Mouse (Mus musculus) midbrain, embryonic 14.5 days (tissue): ENCODE results near the gene Pop7. TPM values are rescaled to one million over a fixed set of nuclear protein-coding genes. Genes with fewer than 3 reads are reported as not detected.

Experiments used
- ATAC-seq: fragments of 200-750 bp; cut with Nextera tagmentation; 2 replicates; pipeline ENCODE4 v1.8.0; 2017; ENCODE audit warnings: moderate number of reproducible peaks, moderate library complexity; ENCODE audit not compliant: low FRiP score, low TSS enrichment
- DNase-seq: peaks from one replicate; pipeline ENCODE4 v3.0.0-alpha.2; 2015
- H3K27ac ChIP-seq: fragments of 300-500 bp; sonication (generic); replicated peaks from 2 replicates; pipeline ENCODE4 v1.5.1; 2014; ENCODE audit warnings: mild to moderate bottlenecking, low read depth, low read length, moderate library complexity
- H3K27me3 ChIP-seq: fragments of 300-500 bp; sonication (generic); 2 replicates; pipeline ENCODE4 v1.6.1; 2014; ENCODE audit warnings: low read length, control low read depth, mixed read lengths; ENCODE audit not compliant: control insufficient read depth, insufficient read depth
- H3K36me3 ChIP-seq: fragments of 300-500 bp; sonication (generic); 2 replicates; pipeline ENCODE4 v1.6.1; 2014; ENCODE audit warnings: low read length, control low read depth; ENCODE audit not compliant: control insufficient read depth, insufficient read depth
- H3K4me1 ChIP-seq: fragments of 300-500 bp; sonication (generic); 2 replicates; pipeline ENCODE4 v1.6.1; 2014; ENCODE audit warnings: mild to moderate bottlenecking, antibody characterized with exemption, low read length, control low read depth; ENCODE audit not compliant: control insufficient read depth, insufficient read depth
- H3K4me2 ChIP-seq: fragments of 300-500 bp; sonication (generic); 2 replicates; pipeline ENCODE4 v1.6.1; 2014; ENCODE audit warnings: mild to moderate bottlenecking, low read length, moderate library complexity
- H3K4me3 ChIP-seq: fragments of 300-500 bp; sonication (generic); replicated peaks from 2 replicates; pipeline ENCODE4 v1.5.1; 2014; ENCODE audit warnings: low read depth, low read length
- H3K9ac ChIP-seq: fragments of 300-500 bp; sonication (generic); replicated peaks from 2 replicates; pipeline ENCODE4 v1.6.1; 2014; ENCODE audit warnings: mild to moderate bottlenecking, low read length, moderate library complexity
- H3K9me3 ChIP-seq: fragments of 300-500 bp; sonication (generic); 2 replicates; pipeline ENCODE4 v1.6.1; 2016; ENCODE audit warnings: low read length, control low read depth, mixed read lengths; ENCODE audit not compliant: control insufficient read depth
- WGBS: fragments of 180-500 bp; shearing (Covaris S2); extraction: QIAGEN DNeasy Blood & Tissue Kit; methylation state at CpG from one replicate; pipeline ENCODE4 v1.1.7; 2014; 5-methylcytosine and 5-hydroxymethylcytosine counted together
- polyA plus RNA-seq: library from polyadenylated mRNA; unstranded; fragments of >200 nt; fragmentation: Nextera tagmentation; extraction: Ambion mirVana; gene quantifications from 2 replicates; pipeline ENCODE4 v1.2.1, GENCODE M21; 2014

Pop7 gene
- polyA plus RNA-seq, 1 experiment from 2014 or later = 83.7 TPM

GRCm38 (mm10) chr5:137530075-137530474 lies 27.8 kb upstream of the Pop7 start:
- H3K4me3 ChIP-seq = peak overlapping the region; percentile 92
- peaks cover 11% of the 10 kb centered on the region for H3K4me1 ChIP-seq
- H3K4me2 ChIP-seq = peak overlapping the region; percentile 92
- peak overlapping the region; percentile 98 for H3K27ac ChIP-seq
- ATAC-seq = no peak
- peaks cover 51% of the 10 kb centered on the region for H3K36me3 ChIP-seq
- H3K27me3 ChIP-seq = no peaks in the 10 kb centered on the region
- H3K9ac ChIP-seq = peak overlapping the region; percentile 97
- DNase-seq = no peak
- 61% methylated on average over 8 of the region's 8 CpGs for WGBS
- H3K9me3 ChIP-seq = no peaks in the 10 kb centered on the region

- H3K4me2 ChIP-seq = peak overlapping the region; percentile 92
- H3K36me3 ChIP-seq = peaks cover 58% of the 10 kb centered on the region
- H3K9ac ChIP-seq = peak overlapping the region; percentile 97; the same call in 1 of the 2 replicates
- no peaks in the 10 kb centered on the region for H3K9me3 ChIP-seq
- peak overlapping the region; percentile 92 for H3K4me3 ChIP-seq
- 66% methylated on average over 15 of the region's 15 CpGs for WGBS
- no peak overlapping the region; the same call in 1 of the 2 replicates for H3K27ac ChIP-seq
- no peak for DNase-seq
- no peak for ATAC-seq
- no peaks in the 10 kb centered on the region for H3K27me3 ChIP-seq
- H3K4me1 ChIP-seq = peaks cover 11% of the 10 kb centered on the region
These were observed 27.1 kb upstream of the Pop7 start for GRCm38 (mm10) chr5:137529221-137529995.

GRCm38 (mm10) chr5:137528247-137528968 lies 26.1 kb upstream of the Pop7 start:
- ATAC-seq = no peak
- Histone ChIP-seq H3K4me1 (peaks cover 11% of the 10 kb centered on the region), H3K27ac (no peak overlapping the region), H3K9me3 (no peaks in the 10 kb centered on the region), H3K9ac (0 out of 2 replicates have a peak overlapping the region, but pooled peaks have one; percentile 6), H3K27me3 (no peaks in the 10 kb centered on the region), H3K4me3 (no peak overlapping the region), H3K36me3 (peaks cover 68% of the 10 kb centered on the region), H3K4me2 (no peak overlapping the region)
- WGBS = 83% methylated on average over 22 of the region's 22 CpGs
- no peak for DNase-seq

- Histone ChIP-seq H3K4me2 (no peak overlapping the region), H3K9ac (no peak overlapping the region), H3K27me3 (no peaks in the 10 kb centered on the region), H3K27ac (peak overlapping the region; percentile 55), H3K36me3 (peaks cover 78% of the 10 kb centered on the region), H3K4me3 (no peak overlapping the region), H3K9me3 (no peaks in the 10 kb centered on the region), H3K4me1 (peaks cover 11% of the 10 kb centered on the region)
- DNase-seq (no peak), ATAC-seq (no peak)
- WGBS = 71% methylated on average over 1 of the region's 1 CpGs
These were observed 25.1 kb upstream of the Pop7 start for GRCm38 (mm10) chr5:137527413-137527812.

GRCm38 (mm10) chr5:137526192-137526936 lies 24.0 kb upstream of the Pop7 start:
- Histone ChIP-seq H3K4me1 (peaks cover 11% of the 10 kb centered on the region), H3K4me3 (no peak overlapping the region), H3K4me2 (no peak overlapping the region), H3K9me3 (no peaks in the 10 kb centered on the region), H3K27ac (peak overlapping the region; percentile 72), H3K27me3 (no peaks in the 10 kb centered on the region), H3K36me3 (peaks cover 88% of the 10 kb centered on the region), H3K9ac (no peak overlapping the region; the same call in 1 of the 2 replicates)
- 35% methylated on average over 16 of the region's 16 CpGs for WGBS
- DNase-seq (peak; percentile 62), ATAC-seq (no peak)

- Histone ChIP-seq H3K4me2 (no peak overlapping the region), H3K4me3 (no peak overlapping the region), H3K36me3 (peaks cover 97% of the 10 kb centered on the region), H3K27ac (peak overlapping the region; percentile 63), H3K4me1 (peaks cover 11% of the 10 kb centered on the region), H3K9ac (no peak overlapping the region), H3K27me3 (no peaks in the 10 kb centered on the region), H3K9me3 (no peaks in the 10 kb centered on the region)
- WGBS = 71% methylated on average over 16 of the region's 16 CpGs
- no peak for DNase-seq
- no peak for ATAC-seq
These were observed 23.2 kb upstream of the Pop7 start for GRCm38 (mm10) chr5:137525511-137525910.

GRCm38 (mm10) chr5:137524671-137525070 lies 22.4 kb upstream of the Pop7 start:
- no peak for ATAC-seq
- H3K36me3 ChIP-seq = peaks cover 99% of the 10 kb centered on the region
- no peaks in the 10 kb centered on the region for H3K27me3 ChIP-seq
- 85% methylated on average over 13 of the region's 13 CpGs for WGBS
- H3K4me1 ChIP-seq = peaks cover 4% of the 10 kb centered on the region; the same call in 1 of the 2 replicates
- H3K9ac ChIP-seq = no peak overlapping the region
- no peak overlapping the region for H3K4me3 ChIP-seq
- H3K4me2 ChIP-seq = no peak overlapping the region
- H3K27ac ChIP-seq = peak overlapping the region; percentile 63; the same call in 1 of the 2 replicates
- H3K9me3 ChIP-seq = no peaks in the 10 kb centered on the region
- DNase-seq = no peak

- DNase-seq (no peak), ATAC-seq (no peak)
- Histone ChIP-seq H3K27ac (no peak overlapping the region), H3K4me3 (no peak overlapping the region), H3K4me1 (no peaks in the 10 kb centered on the region; the same call in 1 of the 2 replicates), H3K9me3 (no peaks in the 10 kb centered on the region), H3K27me3 (no peaks in the 10 kb centered on the region), H3K4me2 (no peak overlapping the region), H3K9ac (no peak overlapping the region), H3K36me3 (peaks cover 99% of the 10 kb centered on the region)
- WGBS = 79% methylated on average over 8 of the region's 8 CpGs
These were observed 21.9 kb upstream of the Pop7 start for GRCm38 (mm10) chr5:137524251-137524515.
